Mouse (Mus musculus) megakaryocyte, embryonic 14.5 days (primary cell): ENCODE results near the gene Hspg2. TPM values are rescaled to one million over a fixed set of nuclear protein-coding genes. Genes with fewer than 3 reads are reported as not detected.

ENCODE experiments used
- H3K27me3 ChIP-seq: replicated peaks from 2 replicates; pipeline ENCODE3; 2012; ENCODE audit warnings: inconsistent platforms
- H3K36me3 ChIP-seq: replicated peaks from 2 replicates; pipeline ENCODE3; 2012; ENCODE audit warnings: low read length, inconsistent platforms, mixed read lengths
- H3K4me1 ChIP-seq: 2 replicates; pipeline ENCODE4 v1.6.1; 2012; ENCODE audit warnings: inconsistent platforms
- H3K4me3 ChIP-seq: replicated peaks from 2 replicates; pipeline ENCODE3; 2012; ENCODE audit warnings: moderate library complexity, mild to moderate bottlenecking, inconsistent platforms
- H3K9me3 ChIP-seq: 2 replicates; pipeline ENCODE4 v1.6.1; 2012; ENCODE audit warnings: inconsistent platforms
- FLI1 ChIP-seq: IDR thresholded peaks from 2 replicates; pipeline ENCODE4 v1.6.1; 2012; ENCODE audit warnings: low read length, inconsistent platforms, mixed read lengths
- GATA1 ChIP-seq: IDR thresholded peaks from 3 replicates; pipeline ENCODE4 v1.6.1; 2012; ENCODE audit warnings: mixed read lengths, low read length, inconsistent platforms, borderline replicate concordance
- polyA plus RNA-seq: library from polyadenylated mRNA; stranded (reverse); fragments of >175 nt; gene quantifications from 2 replicates; pipeline ENCODE4 v1.2.3, GENCODE M21; 2012; ENCODE audit warnings: low replicate concordance; ENCODE audit not compliant: insufficient read depth

Gene Hspg2
- polyA plus RNA-seq, 1 experiment, result not detected

DNA sequence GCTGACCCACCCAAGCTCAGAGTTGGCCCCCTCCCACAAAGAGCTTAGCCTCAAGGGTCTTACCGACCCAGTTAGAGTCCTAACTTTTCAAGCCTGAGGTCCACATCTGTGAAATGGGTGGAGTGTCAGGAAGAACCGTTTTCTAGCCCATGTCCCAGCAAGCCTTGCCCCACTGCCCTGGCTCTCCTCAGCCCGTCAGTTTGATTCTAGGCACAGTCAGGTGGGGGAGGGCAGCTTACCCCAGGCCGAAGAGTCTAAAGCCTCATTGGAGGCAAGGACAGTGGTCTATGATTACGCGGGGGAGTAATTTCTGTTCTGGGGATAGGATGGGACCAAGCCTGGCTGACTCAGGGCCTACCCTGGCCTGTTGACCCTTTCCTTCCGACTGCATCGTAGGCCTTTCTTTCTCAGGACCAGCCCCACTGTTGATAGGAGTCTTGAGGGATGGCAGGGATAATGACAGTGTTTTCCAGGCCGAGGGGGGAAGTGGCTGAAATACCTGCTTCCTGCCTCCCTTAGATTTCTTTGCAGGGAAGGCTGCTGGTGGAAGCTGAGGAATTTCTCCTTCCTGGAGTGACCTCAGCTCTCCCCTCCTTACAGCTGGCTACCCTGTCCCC lies 2.2 kb downstream of the Hspg2 start:
- TF ChIP-seq GATA1, result no peak
- TF ChIP-seq FLI1, result no peak
- H3K4me3 ChIP-seq, result no peak overlapping the region

DNA sequence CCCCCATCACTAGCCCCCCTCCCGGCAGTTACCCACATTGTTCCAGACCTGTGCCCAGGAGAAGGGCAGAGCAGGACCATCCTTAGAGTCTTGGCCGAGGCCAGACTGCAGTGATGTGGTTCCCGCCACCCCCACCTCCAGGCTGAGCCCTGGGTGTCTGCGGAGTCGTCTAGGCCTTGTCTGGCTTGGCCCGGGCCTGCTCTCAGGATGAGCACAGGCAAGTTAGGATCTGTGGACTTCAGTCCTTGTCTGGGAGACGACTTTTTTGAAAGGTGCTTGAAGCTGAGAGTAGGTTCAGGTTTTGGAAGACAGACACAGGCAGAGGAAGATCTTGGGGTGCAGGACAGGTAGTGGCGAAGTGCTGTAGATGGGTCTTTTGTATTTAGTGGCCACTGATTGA lies 2.8 kb downstream of the Hspg2 start:
- H3K36me3 ChIP-seq, result no peaks in the 10 kb centered on the region
- H3K27me3 ChIP-seq, result peaks cover 88% of the 10 kb centered on the region
- peaks cover 15% of the 10 kb centered on the region for H3K4me1 ChIP-seq
- no peaks in the 10 kb centered on the region for H3K9me3 ChIP-seq
- no peak for TF ChIP-seq GATA1
- TF ChIP-seq FLI1, result no peak
- H3K4me3 ChIP-seq, result no peak overlapping the region

More for the DNA sequence above, 2.2 kb downstream of the Hspg2 start:
- Histone ChIP-seq H3K9me3 (no peaks in the 10 kb centered on the region), H3K36me3 (no peaks in the 10 kb centered on the region), H3K4me1 (peaks cover 18% of the 10 kb centered on the region), H3K27me3 (peaks cover 83% of the 10 kb centered on the region)

DNA sequence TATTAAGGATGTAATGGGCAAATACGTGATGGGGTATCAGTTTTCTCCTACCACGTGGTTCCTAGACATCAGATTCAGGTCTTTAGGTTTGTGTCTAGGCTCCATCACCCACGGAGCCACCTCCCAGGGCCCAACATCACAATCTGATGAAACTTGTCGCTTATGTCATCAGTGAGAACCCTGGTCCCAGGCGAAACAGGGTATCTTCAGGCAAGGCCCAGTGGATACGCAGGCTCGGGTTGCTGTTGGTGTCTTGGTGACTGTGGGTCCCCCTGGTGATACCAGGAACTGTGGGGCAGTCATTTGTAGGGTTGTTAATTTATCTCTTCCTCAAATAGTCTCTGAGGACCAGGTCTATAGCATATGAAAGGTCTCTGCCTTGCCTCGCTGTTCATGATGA lies 4.7 kb downstream of the Hspg2 start:
- Histone ChIP-seq H3K9me3 (no peaks in the 10 kb centered on the region), H3K36me3 (no peaks in the 10 kb centered on the region), H3K4me3 (no peak overlapping the region), H3K4me1 (peaks cover 9% of the 10 kb centered on the region), H3K27me3 (peaks cover 93% of the 10 kb centered on the region)
- TF ChIP-seq FLI1 (no peak), GATA1 (no peak)

DNA sequence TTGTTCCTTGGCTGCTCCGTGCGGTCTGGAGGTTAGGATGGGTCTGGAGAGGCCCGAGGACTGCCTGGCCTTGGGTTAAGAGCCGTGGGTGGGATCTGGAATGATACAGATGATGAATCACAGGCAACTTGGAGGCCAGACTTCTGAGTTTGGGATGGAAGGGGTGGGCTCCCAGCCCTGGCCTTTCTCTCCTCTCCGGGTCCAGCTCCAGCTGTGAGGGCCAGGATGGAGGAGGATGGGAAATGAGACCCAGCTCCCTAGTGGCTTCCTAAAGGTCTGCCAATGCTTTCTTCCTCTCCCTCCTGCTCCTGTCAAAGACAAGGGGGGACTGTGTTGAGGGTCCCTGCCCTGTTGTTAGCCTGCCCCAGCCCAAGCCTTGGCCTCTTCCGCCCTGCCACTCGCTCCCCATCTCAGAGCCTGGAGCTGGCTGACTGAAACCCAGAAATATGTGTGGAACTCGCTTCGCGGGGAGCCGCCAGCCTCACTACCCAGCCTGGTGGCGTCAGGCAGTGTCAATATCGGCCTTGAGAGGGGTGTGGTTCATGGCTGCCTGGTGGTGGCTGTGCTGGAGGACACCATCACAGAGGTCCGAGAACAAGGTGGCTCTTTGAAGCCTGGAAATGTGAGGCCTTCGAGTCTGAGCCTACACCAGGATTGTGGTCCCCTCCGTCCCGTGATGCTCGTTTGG lies 5.3 kb downstream of the Hspg2 start:
- no peak for TF ChIP-seq GATA1
- no peak for TF ChIP-seq FLI1
- Histone ChIP-seq H3K9me3 (no peaks in the 10 kb centered on the region), H3K27me3 (peaks cover 94% of the 10 kb centered on the region), H3K4me1 (peaks cover 5% of the 10 kb centered on the region), H3K4me3 (no peak overlapping the region), H3K36me3 (no peaks in the 10 kb centered on the region)

DNA sequence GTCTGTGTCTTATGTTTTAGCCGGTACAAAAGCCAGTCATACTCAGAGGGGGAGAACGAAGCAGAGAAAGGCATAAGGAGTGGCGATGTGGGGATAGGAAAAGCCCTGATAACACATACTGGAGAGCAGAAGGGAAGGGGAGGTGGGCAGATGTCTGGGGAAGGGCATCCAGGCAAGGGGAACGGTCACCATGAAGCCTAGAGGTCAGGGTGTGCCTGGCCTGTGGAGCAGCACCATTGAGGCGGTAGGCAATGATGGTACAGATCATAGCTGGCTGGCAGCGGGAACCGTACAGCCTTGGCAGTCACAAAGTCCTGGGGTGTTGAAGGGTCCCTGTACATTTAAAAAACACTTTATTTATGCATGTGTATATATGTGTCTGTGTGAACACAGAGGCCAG lies 6.1 kb downstream of the Hspg2 start:
- TF ChIP-seq GATA1 (no peak), FLI1 (no peak)
- 0 out of 2 replicates have a peak, but pooled peaks cover 2% of the 10 kb centered on the region for H3K4me1 ChIP-seq
- H3K27me3 ChIP-seq, result peaks cover 94% of the 10 kb centered on the region
- H3K4me3 ChIP-seq, result no peak overlapping the region
- no peaks in the 10 kb centered on the region for H3K36me3 ChIP-seq
- H3K9me3 ChIP-seq, result no peaks in the 10 kb centered on the region

DNA sequence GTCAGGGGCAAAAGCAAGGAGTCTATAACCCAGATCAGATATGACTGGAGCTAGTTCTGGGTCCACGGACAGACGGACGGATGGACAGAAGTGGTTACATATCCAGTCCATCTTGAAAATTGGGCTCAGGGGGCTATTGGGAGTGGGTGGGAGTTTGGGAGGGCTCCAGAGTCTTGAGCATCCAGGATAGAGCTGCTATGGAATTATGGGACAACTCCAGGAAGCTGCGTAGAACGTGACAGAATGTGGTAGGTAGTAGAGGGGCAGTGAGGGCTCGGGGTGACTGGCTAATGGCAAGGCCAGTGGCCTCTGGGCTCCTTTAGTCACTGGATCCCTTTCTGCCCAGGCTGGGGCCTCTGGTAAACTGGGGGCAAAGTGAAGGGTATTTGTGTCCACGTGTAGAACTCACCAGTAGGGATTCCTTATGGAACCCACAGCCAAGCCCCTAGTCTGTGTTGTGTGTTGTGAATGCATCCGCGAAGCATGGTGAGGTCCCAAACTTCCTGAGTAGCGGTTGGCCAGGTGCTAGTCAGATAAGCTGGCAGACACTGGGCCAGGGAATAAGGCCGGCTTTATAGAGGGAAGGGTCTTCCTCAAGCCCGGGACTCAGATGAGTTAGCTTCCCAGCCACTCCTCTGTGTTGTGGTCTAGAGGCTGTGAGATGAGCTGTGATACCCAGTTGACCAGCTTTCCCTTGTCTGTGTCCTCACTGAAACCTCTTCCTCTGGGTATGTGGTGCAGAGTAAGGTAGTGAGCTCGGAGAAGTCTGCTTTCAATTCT lies 6.9 kb downstream of the Hspg2 start:
- H3K4me1 ChIP-seq, result 0 out of 2 replicates have a peak, but pooled peaks cover 2% of the 10 kb centered on the region
- H3K36me3 ChIP-seq, result no peaks in the 10 kb centered on the region
- TF ChIP-seq GATA1, result no peak
- H3K9me3 ChIP-seq, result no peaks in the 10 kb centered on the region
- peaks cover 92% of the 10 kb centered on the region for H3K27me3 ChIP-seq
- no peak overlapping the region for H3K4me3 ChIP-seq

DNA sequence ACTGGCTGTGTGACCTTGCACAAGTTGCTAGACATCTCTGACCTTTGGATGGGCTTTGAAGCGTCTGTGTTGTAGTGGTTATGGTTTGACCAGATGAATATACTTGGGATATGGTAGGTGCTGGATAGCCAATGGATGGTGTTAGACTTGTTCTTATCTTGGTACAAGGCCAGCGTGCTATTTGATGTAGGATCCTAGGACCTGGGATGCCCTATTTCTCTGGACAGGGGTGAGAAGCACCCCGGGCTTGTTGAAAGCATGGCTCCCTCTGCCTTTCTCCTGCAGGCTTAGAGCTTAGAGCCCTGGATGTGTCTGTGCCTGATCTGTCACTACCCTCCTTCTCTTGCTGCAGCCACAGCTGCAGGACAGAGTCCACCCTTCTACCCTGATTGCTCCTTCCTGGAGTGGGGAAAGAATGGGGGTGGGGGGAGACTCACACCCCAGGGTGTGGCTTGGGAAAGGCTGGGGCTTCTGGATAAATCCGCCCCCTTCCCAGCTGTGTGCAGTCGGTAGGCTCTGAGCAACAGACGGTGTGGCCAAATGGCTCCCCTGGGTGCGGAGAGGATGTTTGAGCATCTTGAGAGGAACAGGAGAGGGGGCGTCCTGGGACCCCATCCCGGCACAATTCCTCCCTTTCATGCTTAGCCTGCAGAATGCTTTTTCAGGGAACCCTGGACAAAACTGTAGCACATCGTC lies 7.6 kb downstream of the Hspg2 start:
- no peak overlapping the region for H3K4me3 ChIP-seq
- 0 out of 2 replicates have a peak, but pooled peaks cover 2% of the 10 kb centered on the region for H3K4me1 ChIP-seq
- H3K27me3 ChIP-seq, result peaks cover 92% of the 10 kb centered on the region
- TF ChIP-seq FLI1, result no peak
- no peaks in the 10 kb centered on the region for H3K9me3 ChIP-seq
- no peaks in the 10 kb centered on the region for H3K36me3 ChIP-seq

DNA sequence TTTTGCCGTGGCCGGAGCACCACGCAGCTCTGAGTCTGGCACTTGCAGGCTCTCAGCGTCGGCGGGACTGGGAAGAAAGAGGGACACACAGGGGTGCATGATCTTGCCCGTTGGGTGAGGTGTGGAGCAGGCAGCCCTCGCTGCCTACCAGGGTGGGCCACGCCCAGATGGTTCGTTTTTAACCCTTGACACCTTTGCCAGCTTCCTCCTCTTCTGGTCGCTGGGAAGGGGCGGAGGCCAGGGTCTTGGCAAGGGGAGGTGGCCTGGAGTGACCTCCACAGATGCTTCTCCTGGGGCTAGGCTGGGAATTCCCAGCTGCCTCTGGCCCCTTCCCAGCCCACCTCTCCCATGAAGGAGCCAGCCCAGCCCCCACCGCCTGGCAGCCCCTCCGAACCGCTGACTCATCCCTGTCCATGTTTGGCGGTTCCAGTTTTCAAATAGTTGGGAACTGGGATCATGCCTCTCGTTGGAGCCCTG lies 8.2 kb downstream of the Hspg2 start:
- no peaks in the 10 kb centered on the region for H3K36me3 ChIP-seq
- no peaks in the 10 kb centered on the region for H3K9me3 ChIP-seq
- H3K4me3 ChIP-seq, result no peak overlapping the region
- 0 out of 2 replicates have a peak, but pooled peaks cover 2% of the 10 kb centered on the region for H3K4me1 ChIP-seq
- TF ChIP-seq GATA1 (no peak), FLI1 (no peak)
- H3K27me3 ChIP-seq, result peaks cover 93% of the 10 kb centered on the region

DNA sequence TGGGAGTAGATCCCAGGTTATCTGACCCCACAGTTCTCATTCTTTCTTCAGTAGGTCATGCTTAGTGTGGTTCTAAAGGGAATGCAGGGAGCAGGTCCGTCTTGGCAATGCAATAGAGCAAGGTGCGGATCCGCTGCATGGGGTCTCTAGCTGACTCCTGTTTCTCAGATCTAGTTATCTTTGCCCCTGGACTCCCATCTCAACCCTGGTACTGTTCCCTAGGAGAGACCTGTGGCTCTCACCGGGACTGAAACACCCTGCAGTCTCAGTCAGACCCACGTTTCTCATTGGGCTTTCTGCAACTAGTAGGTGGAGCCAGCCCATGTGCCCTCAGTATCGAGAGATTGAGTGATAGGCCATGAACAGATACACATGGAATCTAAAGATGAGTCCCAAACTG lies 9.0 kb downstream of the Hspg2 start:
- Histone ChIP-seq H3K9me3 (no peaks in the 10 kb centered on the region), H3K36me3 (no peaks in the 10 kb centered on the region), H3K4me1 (0 out of 2 replicates have a peak, but pooled peaks cover 2% of the 10 kb centered on the region), H3K27me3 (peaks cover 97% of the 10 kb centered on the region), H3K4me3 (no peak overlapping the region)
- no peak for TF ChIP-seq GATA1
- TF ChIP-seq FLI1, result no peak

DNA sequence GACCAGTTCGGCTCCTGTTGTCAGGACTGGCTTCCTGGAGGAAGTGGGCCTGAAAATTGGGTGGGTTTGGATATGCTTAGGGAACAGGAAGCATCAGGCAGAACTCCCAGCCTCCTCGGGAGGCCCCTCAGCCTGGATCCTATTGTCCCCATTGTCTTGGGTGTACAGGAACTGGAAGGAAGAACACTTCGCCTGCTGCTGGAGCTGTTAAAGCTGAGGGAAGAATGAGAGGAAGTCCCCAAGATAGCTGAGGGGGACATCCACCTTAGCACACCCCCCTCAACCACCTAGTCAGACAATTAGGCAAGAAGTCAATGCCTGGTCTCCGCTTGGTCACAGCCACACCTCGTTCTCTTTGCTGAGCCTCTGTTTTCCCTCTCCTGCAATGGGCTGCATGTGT lies 9.7 kb downstream of the Hspg2 start:
- TF ChIP-seq GATA1, result no peak
- no peak for TF ChIP-seq FLI1
- Histone ChIP-seq H3K4me1 (0 out of 2 replicates have a peak, but pooled peaks cover 2% of the 10 kb centered on the region), H3K36me3 (no peaks in the 10 kb centered on the region), H3K4me3 (no peak overlapping the region), H3K9me3 (no peaks in the 10 kb centered on the region), H3K27me3 (peaks cover 92% of the 10 kb centered on the region)
